Mouse (Mus musculus): Measurements from ENCODE around the gene Sbf2. TPM values are rescaled to one million over a fixed set of nuclear protein-coding genes. Genes with fewer than 3 reads are reported as not detected.

Sbf2 gene
- polyA plus RNA-seq, 1 experiment from 2014 or later: 44.0 TPM

DNA sequence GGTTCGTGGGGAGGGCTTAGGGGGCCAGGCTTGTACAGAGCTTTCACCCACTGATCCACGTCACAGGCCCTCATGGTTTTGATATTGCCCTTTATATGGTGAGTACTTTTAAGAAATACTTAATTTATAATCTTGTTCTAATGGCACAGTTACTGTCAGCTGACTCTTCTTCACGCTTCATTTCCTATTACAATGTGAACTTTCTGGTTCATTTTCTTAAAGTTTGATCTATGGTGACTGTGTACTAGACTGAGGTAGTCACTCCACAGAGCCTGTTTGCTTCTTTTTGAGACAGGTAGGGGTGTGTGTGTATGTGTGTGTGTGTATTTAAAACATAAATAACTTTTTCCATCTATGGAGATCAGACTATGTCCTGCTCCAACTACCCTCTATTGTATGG is 21.2 kb upstream of the Sbf2 start:
- Histone ChIP-seq H3K36me3 (ENCODE audit: control insufficient read depth, insufficient read depth, low read length) (no peaks in the 10 kb centered on the region), H3K4me3 (ENCODE audit: low read depth, low read length) (no peak overlapping the region), H3K9me3 (replicated peaks; ENCODE audit: control insufficient read depth, low read length) (no peaks in the 10 kb centered on the region), H3K4me1 (ENCODE audit: control insufficient read depth, insufficient read depth, low read length) (peaks cover 4% of the 10 kb centered on the region; the same call in 1 of the 2 replicates), H3K9ac (ENCODE audit: low read length) (no peak overlapping the region), H3K27ac (ENCODE audit: low read depth, low read length) (no peak overlapping the region), H3K27me3 (replicated peaks; ENCODE audit: control insufficient read depth, insufficient read depth, low read length) (0 out of 2 replicates have a peak, but pooled peaks cover 6% of the 10 kb centered on the region), H3K4me2 (ENCODE audit: low read length) (no peak overlapping the region)
- DNase-seq (ENCODE audit: low spot score) (no peak), ATAC-seq (no peak)
- 78% methylated on average over 3 of the region's 3 CpGs for WGBS

DNA sequence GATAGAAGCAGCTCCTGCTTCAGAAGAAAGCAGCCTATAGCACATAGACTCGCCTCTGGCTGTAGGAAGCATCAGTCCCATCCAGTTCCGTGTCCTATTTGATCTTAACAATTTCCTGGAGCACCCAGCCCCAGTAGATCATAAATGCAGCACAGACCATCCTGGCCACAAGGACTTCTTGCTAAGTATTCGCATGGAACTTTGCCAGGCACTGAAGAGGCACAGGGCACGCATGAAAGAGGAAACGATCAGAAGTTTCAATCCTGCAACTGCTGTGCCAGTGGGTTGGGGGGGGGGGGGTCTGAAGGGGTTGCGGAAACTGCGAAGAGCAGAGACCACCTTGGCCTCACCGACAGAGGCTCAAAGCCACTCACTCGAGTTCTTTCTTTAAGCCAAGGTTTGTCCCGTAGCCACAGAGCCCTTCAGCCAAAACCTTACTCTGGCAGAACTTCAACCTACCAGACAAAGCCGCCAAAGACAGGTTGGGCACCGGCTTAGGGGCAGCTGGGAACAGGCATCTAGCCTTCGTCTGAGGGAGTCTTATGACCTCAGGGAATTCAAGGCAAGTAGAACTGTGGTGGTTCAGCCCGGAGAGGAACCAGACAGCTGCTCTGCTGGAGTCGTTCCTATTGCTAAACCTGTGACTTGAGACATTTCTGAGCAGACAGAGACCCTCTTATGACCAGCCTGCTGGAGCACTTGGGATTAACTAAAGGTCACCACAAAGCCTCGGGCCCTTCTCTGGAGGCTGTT is 16.6 kb upstream of the Sbf2 start:
- Histone ChIP-seq H3K4me3 (ENCODE audit: low read depth, low read length) (no peak overlapping the region), H3K27ac (ENCODE audit: low read depth, low read length) (no peak overlapping the region), H3K4me2 (ENCODE audit: low read length) (no peak overlapping the region), H3K9ac (ENCODE audit: low read length) (no peak overlapping the region), H3K27me3 (replicated peaks; ENCODE audit: control insufficient read depth, insufficient read depth, low read length) (peaks cover 40% of the 10 kb centered on the region), H3K36me3 (ENCODE audit: control insufficient read depth, insufficient read depth, low read length) (no peaks in the 10 kb centered on the region), H3K9me3 (replicated peaks; ENCODE audit: control insufficient read depth, low read length) (no peaks in the 10 kb centered on the region), H3K4me1 (ENCODE audit: control insufficient read depth, insufficient read depth, low read length) (peaks cover 18% of the 10 kb centered on the region)
- WGBS: 73% methylated on average over 16 of the region's 16 CpGs
- ATAC-seq (no peak), DNase-seq (ENCODE audit: low spot score) (no peak)

DNA sequence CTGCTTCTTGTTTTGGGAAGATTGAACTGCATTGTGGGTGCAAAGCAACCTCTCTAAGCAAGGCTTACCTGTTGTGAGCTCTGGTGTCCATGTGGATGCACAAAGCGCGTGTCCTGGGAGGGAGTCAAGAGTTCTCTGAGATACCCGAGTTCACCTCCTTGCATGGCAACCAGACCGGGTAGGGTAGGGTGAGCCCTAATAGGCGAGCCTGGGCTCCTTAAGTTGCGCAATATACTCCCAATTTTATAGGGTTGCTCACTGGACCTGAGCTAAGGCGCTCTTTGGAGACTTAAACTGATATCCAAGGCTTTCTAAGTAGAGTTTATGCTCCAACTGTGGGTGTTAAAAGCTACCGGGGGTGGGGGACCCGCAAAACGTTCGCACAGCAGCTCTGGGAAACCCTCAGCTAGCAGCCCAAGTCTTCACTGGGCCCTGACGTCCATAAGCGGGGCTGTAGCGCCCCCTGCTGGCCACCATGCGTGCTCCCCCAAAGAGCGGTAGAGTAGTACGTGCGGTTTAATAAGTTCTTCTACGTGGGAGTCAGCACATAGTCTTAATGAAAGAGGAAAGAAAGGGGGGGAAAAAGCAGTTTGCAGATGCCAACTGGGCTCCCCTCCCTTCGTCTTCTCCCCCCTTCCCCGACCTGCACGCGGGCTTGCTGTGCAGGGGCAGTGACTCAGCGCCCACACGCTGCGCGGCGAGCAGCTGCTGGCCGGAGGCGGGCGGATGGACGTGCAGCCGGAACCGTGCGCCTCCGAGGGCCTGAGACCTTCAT is 15.4 kb upstream of the Sbf2 start:
- peak overlapping the region; percentile 29 for H3K4me3 ChIP-seq (ENCODE audit: low read depth, low read length)
- peaks cover 21% of the 10 kb centered on the region for H3K4me1 ChIP-seq (ENCODE audit: control insufficient read depth, insufficient read depth, low read length)
- DNase-seq (ENCODE audit: low spot score) (peak; percentile 94), ATAC-seq (peak; percentile 92)
- WGBS: 1% methylated on average over 36 of the region's 36 CpGs
- H3K36me3 ChIP-seq (ENCODE audit: control insufficient read depth, insufficient read depth, low read length): no peaks in the 10 kb centered on the region
- H3K27me3 ChIP-seq (replicated peaks; ENCODE audit: control insufficient read depth, insufficient read depth, low read length): peaks cover 52% of the 10 kb centered on the region
- H3K9ac ChIP-seq (ENCODE audit: low read length): peak overlapping the region; percentile 53
- peak overlapping the region; percentile 66 for H3K4me2 ChIP-seq (ENCODE audit: low read length)
- H3K9me3 ChIP-seq (replicated peaks; ENCODE audit: control insufficient read depth, low read length): no peaks in the 10 kb centered on the region
- H3K27ac ChIP-seq (ENCODE audit: low read depth, low read length): no peak overlapping the region

DNA sequence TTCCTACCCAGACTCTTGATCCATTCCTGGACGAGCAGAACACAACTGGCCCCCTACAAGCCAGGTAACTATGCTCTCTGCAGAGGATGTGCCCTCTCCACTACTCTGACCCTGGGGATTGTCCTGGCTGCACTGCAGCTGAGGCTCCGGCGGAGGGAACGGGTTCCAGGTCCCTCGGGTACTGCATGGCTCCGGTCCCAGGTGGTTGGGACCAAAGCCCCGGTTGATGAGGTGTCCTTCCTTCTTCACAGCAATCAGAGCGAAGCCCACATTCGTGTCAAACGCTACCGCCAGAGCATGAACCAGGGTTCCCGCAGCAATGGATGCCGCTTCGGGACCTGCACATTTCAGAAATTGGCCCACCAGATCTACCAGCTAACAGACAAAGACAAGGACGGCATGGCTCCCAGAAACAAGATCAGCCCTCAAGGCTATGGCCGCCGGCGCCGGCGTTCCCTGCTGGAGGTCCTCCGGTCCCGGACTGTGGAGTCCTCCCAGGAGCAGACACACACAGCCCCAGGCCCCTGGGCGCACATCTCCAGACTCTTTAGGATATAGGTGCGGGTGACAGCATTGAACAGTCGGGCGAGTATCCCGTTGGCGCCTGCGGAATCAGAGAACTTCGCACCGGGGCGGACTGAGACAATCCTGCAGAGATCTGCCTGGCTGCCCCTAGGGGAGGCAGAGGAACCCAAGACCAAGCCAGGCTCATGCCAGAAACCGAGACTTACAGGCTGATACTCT is 14.1 kb upstream of the Sbf2 start:
- Histone ChIP-seq H3K36me3 (ENCODE audit: control insufficient read depth, insufficient read depth, low read length) (no peaks in the 10 kb centered on the region), H3K27me3 (replicated peaks; ENCODE audit: control insufficient read depth, insufficient read depth, low read length) (peaks cover 56% of the 10 kb centered on the region), H3K27ac (ENCODE audit: low read depth, low read length) (no peak overlapping the region), H3K4me2 (ENCODE audit: low read length) (peak overlapping the region; percentile 76), H3K9ac (ENCODE audit: low read length) (peak overlapping the region; percentile 59), H3K4me3 (ENCODE audit: low read depth, low read length) (peak overlapping the region; percentile 35), H3K4me1 (ENCODE audit: control insufficient read depth, insufficient read depth, low read length) (peaks cover 21% of the 10 kb centered on the region), H3K9me3 (replicated peaks; ENCODE audit: control insufficient read depth, low read length) (no peaks in the 10 kb centered on the region)
- ATAC-seq (no peak), DNase-seq (ENCODE audit: low spot score) (peak; percentile 44)
- 1% methylated on average over 33 of the region's 33 CpGs for WGBS

DNA sequence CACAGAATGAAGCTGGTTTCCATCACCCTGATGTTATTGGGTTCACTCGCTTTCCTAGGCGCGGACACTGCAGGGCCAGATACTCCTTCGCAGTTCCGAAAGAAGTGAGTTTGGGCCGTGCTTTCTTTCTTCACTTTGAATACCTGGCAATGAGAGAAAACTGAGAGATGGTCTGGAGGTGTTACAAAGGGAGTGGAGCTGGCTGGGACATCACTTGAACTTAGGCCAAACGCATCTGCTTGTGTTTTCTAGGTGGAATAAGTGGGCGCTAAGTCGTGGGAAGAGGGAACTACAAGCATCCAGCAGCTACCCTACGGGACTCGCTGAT is 13.5 kb upstream of the Sbf2 start:
- Histone ChIP-seq H3K4me1 (ENCODE audit: control insufficient read depth, insufficient read depth, low read length) (peaks cover 21% of the 10 kb centered on the region), H3K9ac (ENCODE audit: low read length) (peak overlapping the region; percentile 59), H3K4me3 (ENCODE audit: low read depth, low read length) (peak overlapping the region; percentile 35), H3K4me2 (ENCODE audit: low read length) (peak overlapping the region; percentile 76), H3K27me3 (replicated peaks; ENCODE audit: control insufficient read depth, insufficient read depth, low read length) (peaks cover 56% of the 10 kb centered on the region), H3K27ac (ENCODE audit: low read depth, low read length) (no peak overlapping the region), H3K9me3 (replicated peaks; ENCODE audit: control insufficient read depth, low read length) (no peaks in the 10 kb centered on the region), H3K36me3 (ENCODE audit: control insufficient read depth, insufficient read depth, low read length) (no peaks in the 10 kb centered on the region)
- ATAC-seq (no peak), DNase-seq (ENCODE audit: low spot score) (no peak)
- 1% methylated on average over 11 of the region's 11 CpGs for WGBS

DNA sequence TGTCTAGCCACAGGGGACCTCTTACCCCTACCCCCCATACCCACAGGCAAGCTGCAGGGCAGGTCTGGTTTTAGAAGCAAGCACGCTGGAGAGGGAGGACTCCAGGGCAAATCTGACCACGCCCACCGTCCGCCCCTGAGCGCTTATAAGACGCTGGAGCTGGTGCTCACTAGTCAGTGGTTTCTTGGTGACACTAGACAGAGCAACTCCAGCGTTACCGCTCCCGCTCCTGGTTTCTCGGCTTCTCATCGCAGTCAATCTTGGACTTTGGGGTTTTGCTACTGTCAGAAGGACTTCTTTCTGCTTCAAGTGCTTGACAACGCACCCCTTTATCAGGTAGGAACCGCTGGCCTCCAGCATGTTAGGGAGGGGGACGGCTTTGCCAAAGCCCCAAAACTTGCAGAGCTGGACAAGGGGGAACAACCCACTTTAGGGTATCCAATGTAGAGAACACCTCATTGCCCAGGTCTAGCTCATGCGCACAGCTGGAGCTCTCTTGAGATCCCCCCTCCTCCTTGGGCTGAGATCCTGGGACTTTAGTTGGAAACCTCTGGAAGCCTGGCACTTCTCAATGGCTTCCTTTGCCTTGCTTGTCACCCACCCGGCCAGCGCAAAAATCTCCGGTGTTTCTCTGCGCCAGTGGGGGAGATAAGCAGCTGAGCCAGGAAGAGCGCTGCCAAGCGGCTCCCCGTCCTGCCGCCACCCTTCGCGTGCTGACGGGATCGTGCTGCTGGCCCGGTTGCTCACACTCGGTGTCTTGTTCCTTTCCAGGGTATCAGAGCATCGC is 13.0 kb upstream of the Sbf2 start, which contains the start of gene Adm:
TSS of gene Adm (plus strand) at position 176 of the 787 bp plus-strand sequence.
- no peaks in the 10 kb centered on the region for H3K9me3 ChIP-seq (replicated peaks; ENCODE audit: control insufficient read depth, low read length)
- no peak within 1 kb of the TSS for H3K27ac ChIP-seq (ENCODE audit: low read depth, low read length)
- peak within 1 kb of the TSS; percentile 35 for H3K4me3 ChIP-seq (ENCODE audit: low read depth, low read length)
- H3K27me3 ChIP-seq (replicated peaks; ENCODE audit: control insufficient read depth, insufficient read depth, low read length): peaks cover 56% of the 10 kb centered on the region
- WGBS: under 1% methylated on average over 30 of the region's 30 CpGs
- no peaks in the 10 kb centered on the region for H3K36me3 ChIP-seq (ENCODE audit: control insufficient read depth, insufficient read depth, low read length)
- peak within 1 kb of the TSS; percentile 76 for H3K4me2 ChIP-seq (ENCODE audit: low read length)
- peak; percentile 67 for DNase-seq (ENCODE audit: low spot score)
- peaks cover 21% of the 10 kb centered on the region for H3K4me1 ChIP-seq (ENCODE audit: control insufficient read depth, insufficient read depth, low read length)
- ATAC-seq: no peak
- H3K9ac ChIP-seq (ENCODE audit: low read length): peak within 1 kb of the TSS; percentile 59

DNA sequence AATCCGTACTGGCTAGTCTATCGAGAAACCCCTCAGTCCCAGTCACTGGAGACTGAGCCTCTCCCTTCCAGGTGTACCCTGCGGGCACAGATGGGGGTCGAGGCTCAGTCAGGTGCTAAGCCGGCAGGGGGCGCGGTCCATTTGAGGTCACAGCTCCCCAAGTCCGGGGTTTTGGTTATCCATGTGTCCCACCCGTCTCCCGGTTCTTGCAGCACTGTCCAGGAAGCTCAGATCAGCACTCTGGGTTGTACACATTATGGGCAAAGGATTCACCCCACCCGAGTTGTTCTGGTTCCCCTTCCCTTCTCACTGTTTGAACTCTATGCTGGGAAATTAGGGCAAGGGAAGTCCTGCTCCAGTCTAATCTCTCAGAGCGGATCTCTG is 12.4 kb upstream of the Sbf2 start:
- DNase-seq (ENCODE audit: low spot score): peak; percentile 20
- Histone ChIP-seq H3K27ac (ENCODE audit: low read depth, low read length) (no peak overlapping the region), H3K27me3 (replicated peaks; ENCODE audit: control insufficient read depth, insufficient read depth, low read length) (peaks cover 56% of the 10 kb centered on the region)

More for the DNA sequence above, 12.4 kb upstream of the Sbf2 start:
- peaks cover 21% of the 10 kb centered on the region for H3K4me1 ChIP-seq (ENCODE audit: control insufficient read depth, insufficient read depth, low read length)
- ATAC-seq: no peak
- 2% methylated on average over 12 of the region's 12 CpGs for WGBS
- H3K36me3 ChIP-seq (ENCODE audit: control insufficient read depth, insufficient read depth, low read length): no peaks in the 10 kb centered on the region
- peak overlapping the region; percentile 35 for H3K4me3 ChIP-seq (ENCODE audit: low read depth, low read length)
- no peak overlapping the region for H3K9ac ChIP-seq (ENCODE audit: low read length)
- no peaks in the 10 kb centered on the region for H3K9me3 ChIP-seq (replicated peaks; ENCODE audit: control insufficient read depth, low read length)
- peak overlapping the region; percentile 76 for H3K4me2 ChIP-seq (ENCODE audit: low read length)
